Mouse (Mus musculus) cortical plate, adult 2 months (tissue): ENCODE data around the gene Icam5. TPM values are rescaled to one million over a fixed set of nuclear protein-coding genes. Genes with fewer than 3 reads are reported as not detected.
"Not testable (repeated sequence)": the region's sequence is repeated elsewhere in the genome, so short reads cannot be mapped to it uniquely, and the experiment has no call there.

Experiments
- H3K27ac ChIP-seq: fragments of 200-500 bp; 2 replicates; pipeline ENCODE4 v1.5.1; 2012; ENCODE audit warnings: low read length, control low read depth, inconsistent platforms; ENCODE audit not compliant: insufficient read depth
- H3K4me1 ChIP-seq: fragments of 200-500 bp; 2 replicates; pipeline ENCODE4 v1.6.1; 2011; ENCODE audit warnings: low read length; ENCODE audit not compliant: control insufficient read depth, insufficient read depth
- H3K4me3 ChIP-seq: fragments of 200-500 bp; 2 replicates; pipeline ENCODE4 v1.5.1; 2011; ENCODE audit warnings: mild to moderate bottlenecking, low read length, control low read depth; ENCODE audit not compliant: insufficient read depth
- CTCF ChIP-seq: fragments of 200-500 bp; IDR thresholded peaks from 2 replicates; pipeline ENCODE4 v1.5.1; 2011; ENCODE audit warnings: mild to moderate bottlenecking, control low read depth, low read length; ENCODE audit not compliant: insufficient read depth; ENCODE audit errors: extremely low read depth
- POLR2A ChIP-seq: fragments of 200-500 bp; IDR thresholded peaks from 2 replicates; pipeline ENCODE4 v1.6.1; 2011; ENCODE audit warnings: mild to moderate bottlenecking, low read length, control low read depth; ENCODE audit not compliant: insufficient read depth; ENCODE audit errors: extremely low read depth
- polyA plus RNA-seq: library from polyadenylated mRNA; depleted of rRNA; stranded (reverse); fragments of >200 nt; gene quantifications from 2 replicates; pipeline ENCODE4 v1.2.3, GENCODE M21; 2012

The Icam5 gene
- polyA plus RNA-seq, 1 experiment, result 176 TPM

DNA sequence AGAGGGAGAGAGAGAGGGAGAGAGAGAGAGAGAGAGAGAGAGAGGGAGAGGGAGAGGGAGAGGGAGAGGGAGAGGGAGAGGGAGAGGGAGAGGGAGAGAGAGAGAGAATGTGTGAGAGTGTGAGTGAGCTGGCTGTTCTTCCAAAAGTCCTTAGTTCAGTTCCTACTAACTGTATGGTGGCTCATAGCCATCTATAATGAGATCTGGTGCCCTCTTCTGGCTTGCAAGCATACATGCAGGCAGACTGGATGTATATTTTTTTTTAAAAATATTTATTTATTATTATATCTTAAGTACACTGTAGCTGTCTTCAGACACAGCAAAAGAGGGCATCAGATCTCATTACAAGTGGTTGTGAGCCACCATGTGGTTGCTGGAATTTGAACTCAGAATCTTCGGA lies 33.5 kb upstream of the Icam5 start:
- not testable (repeated sequence) for H3K27ac ChIP-seq, H3K4me3 ChIP-seq, H3K4me1 ChIP-seq
- TF ChIP-seq CTCF, result 0 out of 2 replicates have a peak, but pooled peaks have one; percentile 6

DNA sequence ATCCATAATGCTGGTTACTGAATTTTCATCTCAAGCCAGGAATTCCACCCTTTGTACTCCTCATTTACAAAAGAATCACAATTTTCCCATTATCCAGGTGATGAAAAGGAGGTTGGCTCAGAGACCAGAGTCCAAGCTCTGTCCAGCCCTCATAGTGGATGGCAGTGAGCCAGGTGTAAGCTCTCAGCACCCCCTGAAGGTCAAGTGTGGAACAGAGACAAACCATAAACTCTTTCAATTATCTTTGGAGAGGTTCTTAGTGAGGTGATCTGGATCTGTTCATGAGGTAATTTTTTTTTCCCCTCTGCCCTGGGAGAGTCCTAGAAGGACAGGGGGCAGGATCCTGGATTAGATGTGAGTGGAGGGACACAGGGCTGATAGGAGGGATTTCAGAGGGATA lies 31.1 kb upstream of the Icam5 start:
- no peaks in the 10 kb centered on the region; the same call in 1 of the 2 replicates for H3K4me1 ChIP-seq
- TF ChIP-seq POLR2A (no peak), CTCF (no peak)
- H3K27ac ChIP-seq, result no peak overlapping the region
- no peak overlapping the region for H3K4me3 ChIP-seq

DNA sequence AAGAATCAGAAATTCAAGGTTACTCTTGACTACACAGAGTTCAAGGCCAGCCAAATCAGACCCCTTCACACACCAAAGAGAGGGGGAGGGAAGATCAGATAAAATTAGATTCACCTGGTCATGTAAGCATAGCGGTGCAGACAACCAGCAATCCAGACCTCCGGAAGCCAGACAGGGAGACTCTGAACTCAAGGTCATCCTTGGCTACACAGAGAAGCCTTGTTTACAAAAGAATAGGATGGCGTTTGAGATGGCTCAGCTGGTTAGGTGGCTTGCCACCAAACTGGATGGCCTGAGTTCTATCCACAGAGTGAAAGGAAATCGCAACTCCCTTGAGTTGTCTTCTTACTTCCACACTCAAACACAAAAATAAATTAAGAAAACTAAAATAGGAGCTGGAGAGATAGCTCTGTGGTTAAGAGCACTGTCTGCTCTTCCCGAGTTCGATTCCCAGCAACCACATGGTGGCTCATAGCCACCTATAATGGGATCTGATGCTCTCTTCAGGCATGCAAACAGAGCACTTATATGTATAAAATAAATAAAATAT lies 30.1 kb upstream of the Icam5 start:
- Histone ChIP-seq H3K4me1 (no peaks in the 10 kb centered on the region; the same call in 1 of the 2 replicates), H3K27ac (no peak overlapping the region), H3K4me3 (peak overlapping the region; percentile 80; the same call in 1 of the 2 replicates)
- TF ChIP-seq CTCF (no peak), POLR2A (no peak)

DNA sequence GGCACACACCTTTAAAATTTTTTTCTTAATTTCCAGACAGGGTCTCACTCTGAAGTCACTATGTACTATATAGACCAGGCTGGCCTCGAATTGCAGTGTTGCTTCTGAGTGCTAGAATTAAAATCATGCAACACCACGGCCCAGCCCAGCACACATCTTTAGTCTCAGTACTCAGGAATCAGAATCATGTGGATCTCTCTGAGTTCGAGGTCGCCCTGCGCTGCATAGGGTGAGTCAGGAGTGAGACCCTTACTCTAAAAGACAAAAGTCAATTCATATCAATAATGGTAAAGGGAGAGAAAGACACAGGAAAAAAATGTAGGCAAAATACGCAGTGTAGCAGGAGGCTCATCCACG lies 29.6 kb upstream of the Icam5 start:
- peak overlapping the region; percentile 80 for H3K4me3 ChIP-seq
- TF ChIP-seq POLR2A (no peak), CTCF (no peak)
- H3K4me1 ChIP-seq, result no peaks in the 10 kb centered on the region; the same call in 1 of the 2 replicates
- H3K27ac ChIP-seq, result 0 out of 2 replicates have a peak overlapping the region, but pooled peaks have one; percentile 18

GRCm38 (mm10) chr9:21002627-21003551 lies 29.0 kb upstream of the Icam5 start, which contains the start of gene Mrpl4:
TSS of gene Mrpl4 (plus strand) at chr9:21002738.
- no peaks in the 10 kb centered on the region; the same call in 1 of the 2 replicates for H3K4me1 ChIP-seq
- H3K4me3 ChIP-seq, result peak within 1 kb of the TSS; percentile 80
- H3K27ac ChIP-seq, result peak within 1 kb of the TSS; percentile 41; the same call in 1 of the 2 replicates
- no peak for TF ChIP-seq CTCF
- peak; percentile 89 for TF ChIP-seq POLR2A

DNA sequence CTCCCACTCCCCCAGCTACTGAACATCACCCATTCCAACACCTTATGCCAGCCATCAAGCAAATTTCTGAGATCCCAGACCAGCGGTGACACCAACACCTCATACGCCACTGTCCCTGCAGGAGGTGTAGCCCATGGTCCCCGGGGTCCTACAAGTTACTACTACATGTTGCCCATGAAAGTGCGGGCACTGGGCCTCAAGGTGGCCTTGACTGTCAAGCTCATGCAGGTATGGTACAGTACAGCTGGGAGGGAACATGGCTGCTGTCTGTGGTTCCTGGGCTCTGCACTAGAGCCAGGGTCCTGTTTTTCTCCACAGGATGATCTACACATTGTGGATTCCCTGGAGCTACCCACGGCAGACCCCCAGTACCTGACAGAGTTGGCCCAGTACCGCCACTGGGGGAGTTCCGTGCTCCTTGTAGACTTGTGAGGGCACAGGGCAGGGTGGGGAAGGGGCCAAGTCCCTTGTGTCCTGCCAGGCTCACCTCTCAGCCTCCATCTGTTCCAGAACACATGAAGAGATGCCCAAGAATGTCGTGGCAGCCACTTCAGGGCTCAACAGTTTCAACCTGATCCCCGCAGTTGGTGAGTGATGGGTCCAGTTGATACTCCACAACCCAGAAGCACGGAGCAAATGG lies 24.4 kb upstream of the Icam5 start:
- no peak overlapping the region for H3K27ac ChIP-seq
- H3K4me1 ChIP-seq, result no peaks in the 10 kb centered on the region; the same call in 1 of the 2 replicates
- no peak for TF ChIP-seq POLR2A
- TF ChIP-seq CTCF, result no peak
- H3K4me3 ChIP-seq, result no peak overlapping the region

- no peak overlapping the region for H3K4me3 ChIP-seq
- H3K27ac ChIP-seq, result no peak overlapping the region
- TF ChIP-seq CTCF, result peak; percentile 25
- no peak for TF ChIP-seq POLR2A
- no peaks in the 10 kb centered on the region; the same call in 1 of the 2 replicates for H3K4me1 ChIP-seq
Measured at GRCm38 (mm10) chr9:21008007-21008406, 23.9 kb upstream of the Icam5 start.

- no peak overlapping the region for H3K4me3 ChIP-seq
- H3K27ac ChIP-seq, result no peak overlapping the region
- TF ChIP-seq POLR2A (no peak), CTCF (no peak)
- H3K4me1 ChIP-seq, result no peaks in the 10 kb centered on the region
Measured at GRCm38 (mm10) chr9:21010362-21010761, 21.5 kb upstream of the Icam5 start.

GRCm38 (mm10) chr9:21010939-21011541 lies 20.8 kb upstream of the Icam5 start:
- H3K27ac ChIP-seq, H3K4me1 ChIP-seq, H3K4me3 ChIP-seq: not testable (repeated sequence)

DNA sequence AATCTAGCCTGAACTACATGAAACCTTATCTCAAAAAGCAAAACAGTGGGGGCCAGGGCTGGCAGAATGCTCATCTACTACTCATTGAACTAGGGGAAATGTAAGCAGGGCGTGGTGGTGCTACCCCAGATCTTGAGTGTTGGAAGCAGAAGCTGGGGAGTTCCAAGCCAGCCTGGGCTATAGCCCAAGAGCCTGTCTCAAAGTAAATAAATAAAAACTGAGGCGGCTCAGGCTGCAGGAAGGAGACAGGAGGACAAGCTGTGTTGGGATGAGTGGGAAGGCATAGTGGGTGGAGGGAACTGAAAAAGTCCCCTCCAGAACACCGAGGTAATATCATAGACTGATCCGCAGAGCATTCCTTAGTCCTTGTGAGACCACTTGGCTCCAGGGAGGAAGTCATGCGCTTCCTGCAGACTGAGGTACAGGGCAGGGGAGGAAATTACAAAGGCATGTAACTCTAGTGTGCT lies 20.0 kb upstream of the Icam5 start:
- no peak overlapping the region for H3K27ac ChIP-seq
- H3K4me3 ChIP-seq, result no peak overlapping the region
- TF ChIP-seq CTCF, result no peak
- no peak for TF ChIP-seq POLR2A
- H3K4me1 ChIP-seq, result no peaks in the 10 kb centered on the region
